28 mouse cellular contexts compared by ENCODE assay signal in genomic region chr2:113696647-113697046, GRCm38 (mm10).
DNase-seq lines count a peak whose midpoint lies in the region; ATAC-seq lines count a peak whose summit lies in the region.
"Had no signal": no experiment of that assay in that cellular context is flagged by ENCODE, and none has a peak within 500 bp of the region (broad histone marks: within the 10 kb centered on the region; RNA-seq: fewer than 3 reads in every experiment).

No protein-coding gene starts in this region.

- no peaks in the 10 kb centered on the region for H3K4me1 ChIP-seq in heart, embryonic 10.5 days
- no peaks in the 10 kb centered on the region for H3K4me1 ChIP-seq in hindbrain, embryonic 14.5 days (replicated peaks; ENCODE audit: control insufficient read depth, insufficient read depth, low read length)
- no peaks in the 10 kb centered on the region for H3K4me1 ChIP-seq in hindbrain, embryonic 11.5 days (replicated peaks; ENCODE audit: control insufficient read depth, insufficient read depth, low read length)
- H3K4me1 ChIP-seq in neural tube, embryonic 12.5 days, result peaks cover 10% of the 10 kb centered on the region; the same call in 1 of the 2 replicates
- peaks cover 28% of the 10 kb centered on the region for H3K4me1 ChIP-seq in neural tube, embryonic 15.5 days
- H3K4me1 ChIP-seq: embryonic facial prominence, embryonic 15.5 days had no signal

- H3K36me3 ChIP-seq in heart, embryonic 10.5 days, result no peaks in the 10 kb centered on the region
- no peaks in the 10 kb centered on the region for H3K36me3 ChIP-seq in hindbrain, embryonic 14.5 days (replicated peaks; ENCODE audit: control insufficient read depth, insufficient read depth)
- H3K36me3 ChIP-seq in hindbrain, embryonic 11.5 days (ENCODE audit: control insufficient read depth, insufficient read depth, low read length), result no peaks in the 10 kb centered on the region
- no peaks in the 10 kb centered on the region for H3K36me3 ChIP-seq in neural tube, embryonic 12.5 days
- no peaks in the 10 kb centered on the region for H3K36me3 ChIP-seq in neural tube, embryonic 15.5 days
- H3K36me3 ChIP-seq: embryonic facial prominence, embryonic 13.5 days; embryonic facial prominence, embryonic 15.5 days; forebrain, embryonic 10.5 days; forebrain, embryonic 12.5 days; G1E had no signal

- H3K27me3 ChIP-seq in heart, embryonic 10.5 days (ENCODE audit: insufficient read depth, poor library complexity, severe bottlenecking), result peaks cover 69% of the 10 kb centered on the region
- H3K27me3 ChIP-seq in hindbrain, embryonic 14.5 days (ENCODE audit: control insufficient read depth, insufficient read depth, low read length), result no peaks in the 10 kb centered on the region
- no peaks in the 10 kb centered on the region for H3K27me3 ChIP-seq in hindbrain, embryonic 11.5 days (ENCODE audit: control insufficient read depth, insufficient read depth, low read length)
- no peaks in the 10 kb centered on the region for H3K27me3 ChIP-seq in neural tube, embryonic 12.5 days (replicated peaks)
- H3K27me3 ChIP-seq in neural tube, embryonic 15.5 days (replicated peaks), result no peaks in the 10 kb centered on the region
- H3K27me3 ChIP-seq: CH12.LX; embryonic facial prominence, embryonic 15.5 days; forebrain, embryonic 12.5 days; Patski had no signal

- H3K9ac ChIP-seq in hindbrain, embryonic 14.5 days, result no peak overlapping the region
- H3K9ac ChIP-seq in hindbrain, embryonic 11.5 days (ENCODE audit: low read depth, low read length), result no peak overlapping the region
- no peak overlapping the region for H3K9ac ChIP-seq in neural tube, embryonic 12.5 days
- no peak overlapping the region for H3K9ac ChIP-seq in neural tube, embryonic 15.5 days (replicated peaks)
- H3K9ac ChIP-seq: embryonic facial prominence, embryonic 13.5 days; embryonic facial prominence, embryonic 15.5 days; forebrain, embryonic 12.5 days had no signal

- peak; percentile 30 for DNase-seq in heart, adult 11 months
- DNase-seq in heart, embryonic 10.5 days (ENCODE audit: low spot score), result no peak
- DNase-seq in hindbrain, embryonic 14.5 days (ENCODE audit: low spot score), result no peak
- DNase-seq in hindbrain, embryonic 11.5 days (ENCODE audit: low spot score), result no peak
- DNase-seq in neural tube, embryonic 10.5 days (ENCODE audit: extremely low spot score, low spot score), result no peak
- DNase-seq in embryo, embryonic 11 days, result no peak
- DNase-seq: adrenal gland, adult 8-10 months; adrenal gland, postnatal 14 days; adrenal gland, postnatal 36 days; B cell, adult 2 months; cerebellum, adult 11-12 months; cerebellum, adult 2 months; cerebellum, adult 9-10 months; cerebellum, postnatal 10 days; cerebellum, postnatal 25 days had no signal

- H3K4me2 ChIP-seq in hindbrain, embryonic 14.5 days (replicated peaks), result no peak overlapping the region
- H3K4me2 ChIP-seq in hindbrain, embryonic 11.5 days (replicated peaks; ENCODE audit: low read depth, low read length), result no peak overlapping the region
- H3K4me2 ChIP-seq in neural tube, embryonic 12.5 days (replicated peaks), result no peak overlapping the region
- no peak overlapping the region for H3K4me2 ChIP-seq in neural tube, embryonic 15.5 days
- H3K4me2 ChIP-seq: embryonic facial prominence, embryonic 13.5 days; embryonic facial prominence, embryonic 15.5 days; forebrain, embryonic 12.5 days had no signal

- 88% methylated on average over 5 of the region's 5 CpGs for WGBS in heart, embryonic 10.5 days
- 85% methylated on average over 5 of the region's 5 CpGs for WGBS in hindbrain, embryonic 14.5 days
- 95% methylated on average over 5 of the region's 5 CpGs for WGBS in hindbrain, embryonic 11.5 days
- 82% methylated on average over 5 of the region's 5 CpGs for WGBS in neural tube, embryonic 12.5 days
- 38% methylated on average over 5 of the region's 5 CpGs for WGBS in neural tube, embryonic 15.5 days

- H3K9me3 ChIP-seq in heart, embryonic 10.5 days, result no peaks in the 10 kb centered on the region
- no peaks in the 10 kb centered on the region for H3K9me3 ChIP-seq in hindbrain, embryonic 14.5 days (ENCODE audit: control insufficient read depth, low read length)
- H3K9me3 ChIP-seq in hindbrain, embryonic 11.5 days (ENCODE audit: control insufficient read depth, low read length), result no peaks in the 10 kb centered on the region
- no peaks in the 10 kb centered on the region for H3K9me3 ChIP-seq in neural tube, embryonic 12.5 days
- no peaks in the 10 kb centered on the region for H3K9me3 ChIP-seq in neural tube, embryonic 15.5 days (replicated peaks)
- H3K9me3 ChIP-seq: embryonic facial prominence, embryonic 13.5 days; embryonic facial prominence, embryonic 15.5 days; forebrain, embryonic 10.5 days; forebrain, embryonic 12.5 days had no signal

- ATAC-seq in hindbrain, embryonic 14.5 days (ENCODE audit: low FRiP score), result 0 out of 2 replicates have a peak, but pooled peaks have one; percentile 22
- no peak for ATAC-seq in hindbrain, embryonic 11.5 days (ENCODE audit: low FRiP score)
- peak; percentile 68; the same call in 1 of the 2 replicates for ATAC-seq in neural tube, embryonic 12.5 days (ENCODE audit: low FRiP score, low read depth)
- ATAC-seq in neural tube, embryonic 15.5 days (ENCODE audit: low FRiP score), result peak; percentile 56
- ATAC-seq: activated CD4-positive, CD25-positive, alpha-beta regulatory T cell, adult 4 months; CD4-positive, CD25-positive, alpha-beta regulatory T cell, adult 4 months; forebrain, embryonic 14.5 days; Patski had no signal

- no peak overlapping the region for H3K4me3 ChIP-seq in heart, embryonic 10.5 days
- H3K4me3 ChIP-seq in hindbrain, embryonic 14.5 days (replicated peaks; ENCODE audit: low read length), result no peak overlapping the region
- no peak overlapping the region for H3K4me3 ChIP-seq in hindbrain, embryonic 11.5 days (ENCODE audit: low read depth, low read length)
- no peak overlapping the region for H3K4me3 ChIP-seq in neural tube, embryonic 12.5 days
- no peak overlapping the region for H3K4me3 ChIP-seq in neural tube, embryonic 15.5 days (replicated peaks)
- H3K4me3 ChIP-seq: embryonic facial prominence, embryonic 13.5 days; embryonic facial prominence, embryonic 15.5 days; erythroblast, embryonic 14.5 days; forebrain, embryonic 10.5 days; forebrain, embryonic 12.5 days had no signal

- no peak overlapping the region for H3K27ac ChIP-seq in heart, embryonic 10.5 days
- no peak overlapping the region for H3K27ac ChIP-seq in hindbrain, embryonic 14.5 days
- no peak overlapping the region for H3K27ac ChIP-seq in hindbrain, embryonic 11.5 days (ENCODE audit: low read depth, low read length)
- H3K27ac ChIP-seq in neural tube, embryonic 12.5 days, result no peak overlapping the region
- 0 out of 2 replicates have a peak overlapping the region, but pooled peaks have one; percentile 8 for H3K27ac ChIP-seq in neural tube, embryonic 15.5 days (replicated peaks)
- H3K27ac ChIP-seq: embryonic facial prominence, embryonic 13.5 days; embryonic facial prominence, embryonic 15.5 days; forebrain, embryonic 10.5 days; forebrain, embryonic 12.5 days had no signal
